Mouse (Mus musculus) embryonic facial prominence, embryonic 15.5 days (tissue): ENCODE results near the gene Tbc1d17. TPM values are rescaled to one million over a fixed set of nuclear protein-coding genes. Genes with fewer than 3 reads are reported as not detected.

ENCODE experiments used
- ATAC-seq: fragments of 200-750 bp; cut with Nextera tagmentation; 2 replicates; pipeline ENCODE4 v1.8.0; 2017; ENCODE audit warnings: low read depth, moderate TSS enrichment; ENCODE audit not compliant: insufficient number of reproducible peaks, low FRiP score, low TSS enrichment
- H3K27ac ChIP-seq: fragments of 300-500 bp; sonication (generic); replicated peaks from 2 replicates; pipeline ENCODE4 v1.5.1; 2015; ENCODE audit warnings: mild to moderate bottlenecking, inconsistent platforms
- H3K27me3 ChIP-seq: fragments of 300-500 bp; sonication (generic); 2 replicates; pipeline ENCODE4 v1.6.1; 2015; ENCODE audit warnings: inconsistent platforms
- H3K36me3 ChIP-seq: fragments of 300-500 bp; sonication (generic); 2 replicates; pipeline ENCODE4 v1.6.1; 2015; ENCODE audit warnings: mild to moderate bottlenecking, inconsistent platforms
- H3K4me1 ChIP-seq: fragments of 300-500 bp; sonication (generic); 2 replicates; pipeline ENCODE4 v1.6.1; 2015; ENCODE audit warnings: inconsistent platforms
- H3K4me2 ChIP-seq: fragments of 300-500 bp; sonication (generic); replicated peaks from 2 replicates; pipeline ENCODE4 v1.6.1; 2015; ENCODE audit warnings: mild to moderate bottlenecking, inconsistent platforms
- H3K4me3 ChIP-seq: fragments of 300-500 bp; sonication (generic); replicated peaks from 2 replicates; pipeline ENCODE4 v1.5.1; 2015; ENCODE audit warnings: mild to moderate bottlenecking, inconsistent platforms
- H3K9ac ChIP-seq: fragments of 300-500 bp; sonication (generic); 2 replicates; pipeline ENCODE4 v1.6.1; 2015; ENCODE audit warnings: inconsistent platforms
- H3K9me3 ChIP-seq: fragments of 300-500 bp; sonication (generic); replicated peaks from 2 replicates; pipeline ENCODE4 v1.6.1; 2016; ENCODE audit warnings: inconsistent platforms
- WGBS: fragments of 180-500 bp; shearing (Covaris S2); methylation state at CpG from one replicate; pipeline ENCODE4 v1.1.7; 2015; 5-methylcytosine and 5-hydroxymethylcytosine counted together
- polyA plus RNA-seq: library from polyadenylated mRNA; unstranded; fragments of >200 nt; fragmentation: Nextera tagmentation; extraction: Ambion mirVana; gene quantifications from 2 replicates; pipeline ENCODE4 v1.2.1, GENCODE M21; 2015

Gene Tbc1d17
- polyA plus RNA-seq, 1 experiment from 2014 or later: 89.3 TPM

DNA sequence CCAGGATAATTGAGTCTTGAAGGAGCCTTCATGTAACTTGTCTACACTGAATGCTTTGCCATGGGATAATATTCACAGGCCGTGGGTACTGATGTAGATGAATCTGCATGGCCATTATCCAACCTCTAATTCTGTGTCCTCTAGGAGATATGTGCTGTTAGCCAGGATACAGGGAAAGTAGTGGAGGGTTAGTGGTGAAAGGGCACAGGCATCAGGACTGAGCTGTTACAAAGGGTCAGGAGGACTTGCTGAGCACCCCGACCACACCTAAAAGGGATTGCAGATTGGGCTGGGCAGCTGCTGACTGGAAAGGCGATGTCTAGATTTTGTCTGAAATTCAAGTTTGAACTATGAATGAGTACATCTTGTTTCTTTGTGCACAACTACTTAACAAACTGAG, 28.4 kb downstream of the Tbc1d17 start:
- 85% methylated on average over 3 of the region's 3 CpGs for WGBS
- H3K27ac ChIP-seq: no peak overlapping the region
- no peaks in the 10 kb centered on the region for H3K9me3 ChIP-seq
- H3K9ac ChIP-seq: no peak overlapping the region
- no peak overlapping the region for H3K4me3 ChIP-seq
- H3K4me2 ChIP-seq: no peak overlapping the region
- no peak for ATAC-seq
- H3K4me1 ChIP-seq: peaks cover 50% of the 10 kb centered on the region
- H3K27me3 ChIP-seq: no peaks in the 10 kb centered on the region
- H3K36me3 ChIP-seq: no peaks in the 10 kb centered on the region

DNA sequence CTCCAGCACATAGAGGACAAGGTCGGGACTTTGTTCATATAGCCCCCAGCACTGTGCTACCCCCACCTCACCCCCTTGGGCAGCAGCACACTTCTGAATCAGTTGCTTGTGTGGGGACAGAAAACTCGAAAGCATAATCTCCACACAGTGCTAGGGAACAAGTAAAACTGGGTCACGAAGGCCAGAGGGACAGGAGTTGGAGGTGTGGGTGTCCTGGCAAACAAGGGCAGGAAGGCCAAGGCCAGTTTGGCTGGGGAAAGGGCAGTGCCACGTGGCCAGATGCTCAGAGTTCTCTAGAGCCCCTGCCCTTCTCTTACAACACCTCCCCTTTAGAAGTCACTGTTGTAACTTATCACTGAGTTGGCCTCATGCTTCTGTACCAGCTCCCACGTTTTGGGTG, 29.0 kb downstream of the Tbc1d17 start:
- H3K27ac ChIP-seq: peak overlapping the region; percentile 39; the same call in 1 of the 2 replicates
- H3K27me3 ChIP-seq: no peaks in the 10 kb centered on the region
- H3K4me2 ChIP-seq: no peak overlapping the region
- no peaks in the 10 kb centered on the region for H3K36me3 ChIP-seq
- no peak overlapping the region for H3K4me3 ChIP-seq
- H3K9me3 ChIP-seq: no peaks in the 10 kb centered on the region
- WGBS: 45% methylated on average over 5 of the region's 5 CpGs
- ATAC-seq: no peak
- H3K4me1 ChIP-seq: peaks cover 56% of the 10 kb centered on the region
- H3K9ac ChIP-seq: no peak overlapping the region

DNA sequence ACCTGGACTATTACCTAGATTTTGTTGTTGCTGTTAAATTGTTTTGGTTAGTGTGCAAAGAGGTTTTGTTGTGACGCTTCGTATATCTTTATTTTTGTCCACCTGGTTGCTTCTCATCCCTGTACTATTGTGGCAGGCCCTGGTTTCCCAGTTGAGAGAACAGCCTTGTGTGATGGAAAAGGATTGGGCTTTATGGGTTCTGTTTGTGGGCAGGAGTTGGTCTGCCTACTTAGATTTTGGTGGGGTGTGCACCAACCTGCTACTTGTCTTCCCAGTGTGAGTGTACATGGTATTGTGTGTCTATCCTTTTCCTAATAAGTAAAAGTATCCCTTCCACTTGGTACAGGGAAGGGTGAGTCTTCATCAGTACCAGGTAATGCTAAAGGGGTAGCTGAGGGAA, 29.5 kb downstream of the Tbc1d17 start:
- Histone ChIP-seq H3K4me2 (peak overlapping the region; percentile 71), H3K4me1 (peaks cover 60% of the 10 kb centered on the region), H3K27ac (peak overlapping the region; percentile 39; the same call in 1 of the 2 replicates), H3K27me3 (no peaks in the 10 kb centered on the region), H3K9me3 (no peaks in the 10 kb centered on the region), H3K4me3 (peak overlapping the region; percentile 87), H3K36me3 (no peaks in the 10 kb centered on the region), H3K9ac (peak overlapping the region; percentile 24; the same call in 1 of the 2 replicates)
- no peak for ATAC-seq
- WGBS: 92% methylated on average over 2 of the region's 2 CpGs

DNA sequence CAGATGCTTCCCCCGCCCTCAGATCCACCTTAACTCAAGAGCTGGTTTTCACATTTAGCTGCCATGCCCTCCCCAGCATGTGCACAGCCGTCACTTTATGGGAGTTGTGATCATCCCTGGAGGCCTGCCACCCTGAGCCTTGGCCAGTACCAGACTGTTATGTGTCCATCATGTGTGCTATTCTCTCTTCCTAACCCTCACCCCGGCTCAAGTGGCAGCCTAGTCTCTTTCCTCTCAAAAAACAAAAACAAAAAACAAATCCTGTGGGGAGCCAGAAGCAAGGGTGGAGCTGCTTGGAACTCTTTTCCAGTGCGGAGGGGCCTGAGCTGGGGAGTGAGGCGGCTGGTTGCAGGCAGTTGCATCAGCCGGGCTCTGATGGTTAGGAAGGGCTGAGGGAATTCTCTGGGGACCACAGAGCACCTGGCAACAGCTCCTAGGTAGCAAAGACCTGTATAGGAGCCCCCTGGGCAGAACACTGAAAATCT, 30.1 kb downstream of the Tbc1d17 start:
- Histone ChIP-seq H3K4me1 (peaks cover 58% of the 10 kb centered on the region), H3K4me3 (peak overlapping the region; percentile 87), H3K27ac (peak overlapping the region; percentile 39; the same call in 1 of the 2 replicates), H3K9me3 (no peaks in the 10 kb centered on the region), H3K4me2 (peak overlapping the region; percentile 71), H3K27me3 (no peaks in the 10 kb centered on the region), H3K9ac (peak overlapping the region; percentile 24), H3K36me3 (peaks cover 4% of the 10 kb centered on the region; the same call in 1 of the 2 replicates)
- no peak for ATAC-seq
- WGBS: 33% methylated on average over 6 of the region's 6 CpGs

DNA sequence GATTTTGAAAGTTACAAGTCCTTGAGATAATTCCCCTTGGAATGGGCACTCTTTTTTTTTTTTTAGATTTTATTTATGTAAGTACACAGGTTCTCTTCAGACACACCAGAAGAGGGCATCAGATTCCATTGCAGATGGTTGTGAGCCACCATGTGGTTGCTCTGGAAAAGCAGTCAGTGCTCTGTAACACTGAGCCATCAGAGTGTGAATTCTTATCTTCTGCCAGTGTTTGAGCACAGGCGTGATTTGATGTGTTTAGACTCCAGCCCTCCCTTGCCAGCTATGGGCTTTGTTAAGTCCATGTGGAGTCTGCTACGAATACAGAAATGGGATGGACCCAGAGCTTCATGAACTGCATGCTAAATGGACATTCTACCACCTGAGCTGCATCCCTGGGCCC, 30.7 kb downstream of the Tbc1d17 start:
- Histone ChIP-seq H3K27ac (no peak overlapping the region), H3K4me2 (peak overlapping the region; percentile 71), H3K9me3 (no peaks in the 10 kb centered on the region), H3K27me3 (no peaks in the 10 kb centered on the region), H3K4me1 (peaks cover 52% of the 10 kb centered on the region), H3K36me3 (peaks cover 10% of the 10 kb centered on the region; the same call in 1 of the 2 replicates), H3K4me3 (peak overlapping the region; percentile 87), H3K9ac (no peak overlapping the region)
- ATAC-seq: no peak
- WGBS: 45% methylated on average over 2 of the region's 2 CpGs

DNA sequence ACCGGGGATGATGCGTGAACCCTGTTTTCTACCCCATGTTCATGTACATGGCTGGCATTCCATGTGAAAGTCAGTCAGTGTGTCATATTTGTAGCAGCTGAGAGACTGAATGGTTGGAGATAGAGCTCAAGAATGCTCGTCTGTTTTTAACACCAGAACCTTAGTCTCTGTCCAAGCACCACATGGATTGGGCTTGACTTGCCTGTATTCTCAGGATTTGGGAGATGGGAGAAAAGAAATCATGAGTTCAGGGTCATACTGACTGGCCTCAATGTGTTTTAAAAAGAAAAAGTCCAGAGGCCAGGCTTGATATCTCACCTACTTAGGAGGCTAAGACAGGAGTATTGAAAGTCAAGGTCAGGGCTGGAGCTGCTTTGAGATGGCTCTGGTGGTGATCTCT, 31.4 kb downstream of the Tbc1d17 start:
- H3K27ac ChIP-seq: peak overlapping the region; percentile 99; the same call in 1 of the 2 replicates
- no peak for ATAC-seq
- H3K27me3 ChIP-seq: no peaks in the 10 kb centered on the region
- H3K4me3 ChIP-seq: peak overlapping the region; percentile 87
- WGBS: 16% methylated on average over 3 of the region's 3 CpGs
- H3K4me1 ChIP-seq: peaks cover 47% of the 10 kb centered on the region
- H3K9me3 ChIP-seq: no peaks in the 10 kb centered on the region
- peaks cover 10% of the 10 kb centered on the region; the same call in 1 of the 2 replicates for H3K36me3 ChIP-seq
- peak overlapping the region; percentile 86 for H3K9ac ChIP-seq
- peak overlapping the region; percentile 71 for H3K4me2 ChIP-seq

DNA sequence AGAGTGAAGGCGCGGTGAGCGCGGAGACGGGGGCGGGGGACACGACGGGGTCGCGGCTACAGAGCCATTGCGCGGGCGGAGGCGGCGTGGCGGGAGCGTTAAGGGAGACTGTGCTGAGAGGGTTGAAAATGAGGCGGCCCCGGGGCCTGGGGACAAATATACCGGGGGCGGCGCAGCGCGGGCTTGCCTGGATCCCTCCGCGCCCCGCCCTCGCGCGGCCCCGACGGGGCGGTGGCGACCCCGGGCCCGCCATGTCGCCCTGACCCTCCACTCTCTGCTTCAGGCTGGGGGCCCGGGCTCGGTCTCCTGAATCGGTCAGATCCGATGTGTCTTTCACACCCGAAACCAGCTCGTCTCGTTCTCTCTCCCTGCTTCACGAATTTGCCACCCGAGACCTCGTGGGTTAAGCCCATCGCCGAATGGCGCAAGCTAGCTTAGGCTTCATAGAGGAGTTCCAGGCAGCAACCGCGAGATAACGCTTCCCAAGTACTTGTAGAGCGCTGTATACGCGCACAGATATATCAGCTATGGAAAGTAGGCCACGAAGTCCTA, 32.3 kb downstream of the Tbc1d17 start, which contains the start of gene Atf5:
Atf5 (minus strand) TSS at position 189 of the 552 bp plus-strand sequence.
- peaks cover 47% of the 10 kb centered on the region for H3K4me1 ChIP-seq
- peak within 1 kb of the TSS; percentile 71 for H3K4me2 ChIP-seq
- peak within 1 kb of the TSS; percentile 99 for H3K27ac ChIP-seq
- WGBS: under 1% methylated on average over 57 of the region's 57 CpGs
- peak within 1 kb of the TSS; percentile 87 for H3K4me3 ChIP-seq
- no peaks in the 10 kb centered on the region for H3K9me3 ChIP-seq
- no peaks in the 10 kb centered on the region for H3K27me3 ChIP-seq
- peaks cover 18% of the 10 kb centered on the region for H3K36me3 ChIP-seq
- H3K9ac ChIP-seq: peak within 1 kb of the TSS; percentile 86
- peak; percentile 55 for ATAC-seq

DNA sequence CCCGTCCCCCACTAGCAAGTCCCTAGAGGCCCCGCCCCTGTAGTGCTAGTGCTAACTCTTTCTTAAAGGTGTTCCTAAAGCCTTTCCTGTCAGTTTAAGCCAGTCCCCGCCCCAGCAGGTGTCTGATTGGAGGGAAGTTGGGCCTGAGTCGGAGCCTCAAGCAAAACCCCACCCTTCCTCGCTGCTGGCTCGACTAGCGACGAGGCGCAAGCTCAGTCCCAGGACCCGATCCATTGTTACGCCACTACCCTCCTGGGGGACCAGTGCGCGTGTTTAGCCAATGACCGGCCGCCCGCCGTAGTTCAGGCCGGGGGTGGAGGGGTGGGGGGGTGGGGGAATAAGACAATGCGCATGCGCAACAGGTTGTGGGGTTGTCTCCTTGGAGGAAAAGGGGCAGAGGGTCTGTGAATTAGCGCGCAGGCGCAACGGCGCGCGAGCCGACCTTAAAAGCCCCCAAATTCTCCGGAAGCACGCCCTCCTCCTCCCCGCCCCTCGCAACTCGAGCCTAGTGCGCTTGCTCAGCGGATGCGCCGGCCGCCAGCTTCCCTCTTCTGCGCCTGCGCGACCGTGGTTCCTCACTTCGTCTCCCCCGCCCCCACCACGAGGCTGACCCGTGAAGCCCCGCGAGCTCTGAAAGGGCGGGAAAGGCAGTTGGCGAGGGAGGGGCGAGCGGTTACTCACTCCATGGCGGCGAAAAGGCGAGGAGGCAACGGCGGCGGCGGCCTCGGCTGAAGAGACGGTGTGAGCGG, 33.0 kb downstream of the Tbc1d17 start, which contains the start of the genes Nup62 and Il4i1:
Nup62 (plus strand) TSS at position 368 of the 749 bp plus-strand sequence.
Il4i1 (plus strand) TSS at position 667 of the 749 bp plus-strand sequence.
- Histone ChIP-seq H3K4me1 (peaks cover 47% of the 10 kb centered on the region), H3K9me3 (no peaks in the 10 kb centered on the region), H3K4me2 (peak within 1 kb of the TSS; percentile 71), H3K27ac (peak within 1 kb of the TSS; percentile 99), H3K27me3 (no peaks in the 10 kb centered on the region), H3K9ac (peak within 1 kb of the TSS; percentile 86), H3K4me3 (peak within 1 kb of the TSS; percentile 87), H3K36me3 (peaks cover 24% of the 10 kb centered on the region)
- peak; percentile 93 for ATAC-seq
- under 1% methylated on average over 62 of the region's 62 CpGs for WGBS

DNA sequence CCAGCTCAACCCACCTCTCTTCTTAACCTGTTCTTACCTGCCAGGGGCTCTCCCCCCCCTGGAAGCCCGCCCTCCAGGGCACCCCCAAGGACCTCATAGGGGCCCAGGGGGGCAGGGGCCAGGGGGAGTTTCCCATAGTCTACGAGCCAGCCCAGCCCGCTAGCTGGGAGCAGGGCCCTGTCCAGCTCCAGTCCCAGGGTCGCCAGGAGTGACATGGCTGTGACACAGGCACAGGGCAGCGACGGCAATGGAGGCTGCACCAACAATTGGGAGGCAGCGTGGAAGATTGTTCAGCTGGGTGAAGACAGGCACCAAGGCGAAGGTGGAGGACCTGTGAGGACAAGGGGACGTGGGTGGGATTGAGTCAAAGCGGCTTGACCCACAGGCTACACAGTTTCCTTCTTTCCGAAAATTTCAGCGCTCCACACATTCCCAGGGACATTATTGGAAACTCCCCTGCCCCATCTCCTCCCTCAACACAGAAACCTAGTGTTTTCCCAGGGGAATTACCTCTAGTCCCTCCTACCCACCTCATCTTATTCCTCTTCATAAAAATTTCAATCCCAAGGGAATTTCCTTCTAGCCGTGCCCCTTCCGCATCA, 33.8 kb downstream of the Tbc1d17 start:
- 30% methylated on average over 14 of the region's 14 CpGs for WGBS
- peak overlapping the region; percentile 23 for H3K9ac ChIP-seq
- peak overlapping the region; percentile 87 for H3K4me3 ChIP-seq
- no peaks in the 10 kb centered on the region for H3K27me3 ChIP-seq
- no peak for ATAC-seq
- peak overlapping the region; percentile 99 for H3K27ac ChIP-seq
- peaks cover 27% of the 10 kb centered on the region for H3K36me3 ChIP-seq
- no peaks in the 10 kb centered on the region for H3K9me3 ChIP-seq
- H3K4me1 ChIP-seq: peaks cover 40% of the 10 kb centered on the region
- H3K4me2 ChIP-seq: peak overlapping the region; percentile 71

DNA sequence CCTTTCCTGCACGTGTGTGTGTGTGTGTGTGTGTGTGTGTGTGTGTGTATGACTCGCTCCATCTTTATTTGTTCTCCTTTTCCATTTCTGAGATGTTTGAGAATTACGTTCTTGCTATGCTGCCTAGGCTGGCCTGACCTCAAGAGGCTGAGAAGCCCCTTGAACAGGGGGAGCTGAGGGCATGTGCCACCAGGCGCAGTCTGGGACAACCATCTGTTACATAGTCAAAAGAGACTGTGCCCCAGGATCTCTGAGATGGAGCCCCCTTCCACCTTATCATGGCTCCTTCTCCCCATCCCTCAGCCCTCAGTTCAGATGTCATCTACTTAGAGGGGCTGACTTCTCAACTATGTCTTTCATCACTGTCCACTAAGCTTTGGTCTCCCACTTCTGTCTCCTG, 34.5 kb downstream of the Tbc1d17 start:
- Histone ChIP-seq H3K4me3 (no peak overlapping the region), H3K9ac (no peak overlapping the region), H3K4me2 (peak overlapping the region; percentile 71; the same call in 1 of the 2 replicates), H3K36me3 (peaks cover 27% of the 10 kb centered on the region), H3K27me3 (no peaks in the 10 kb centered on the region), H3K4me1 (peaks cover 34% of the 10 kb centered on the region), H3K27ac (no peak overlapping the region), H3K9me3 (no peaks in the 10 kb centered on the region)
- ATAC-seq: no peak
- WGBS: 93% methylated on average over 4 of the region's 4 CpGs

DNA sequence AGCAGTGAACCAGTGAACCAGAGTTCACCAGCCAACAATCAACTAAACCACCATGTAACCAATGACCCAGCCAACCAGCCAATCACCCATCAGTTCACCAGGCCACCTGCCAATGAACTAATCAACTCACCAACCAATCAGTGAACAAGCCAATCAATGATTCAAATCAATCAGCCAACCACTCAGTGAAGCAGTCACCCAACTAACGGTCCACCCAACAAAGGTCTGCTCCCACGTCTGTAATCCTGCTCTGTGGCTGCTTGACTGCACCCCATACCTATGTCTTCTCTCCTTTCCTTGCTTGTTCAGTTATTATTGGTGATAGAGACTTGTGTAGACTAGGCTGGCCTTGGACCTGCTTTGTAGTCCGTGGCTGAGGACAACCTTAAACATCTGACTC, 34.9 kb downstream of the Tbc1d17 start:
- no peak for ATAC-seq
- peaks cover 27% of the 10 kb centered on the region for H3K36me3 ChIP-seq
- H3K4me2 ChIP-seq: no peak overlapping the region
- H3K9ac ChIP-seq: no peak overlapping the region
- H3K27ac ChIP-seq: no peak overlapping the region
- H3K4me1 ChIP-seq: peaks cover 29% of the 10 kb centered on the region
- no peaks in the 10 kb centered on the region for H3K27me3 ChIP-seq
- WGBS: 91% methylated on average over 3 of the region's 3 CpGs
- no peaks in the 10 kb centered on the region for H3K9me3 ChIP-seq
- H3K4me3 ChIP-seq: no peak overlapping the region
